Mouse (Mus musculus): ENCODE results near the gene Mprip.

DNA sequence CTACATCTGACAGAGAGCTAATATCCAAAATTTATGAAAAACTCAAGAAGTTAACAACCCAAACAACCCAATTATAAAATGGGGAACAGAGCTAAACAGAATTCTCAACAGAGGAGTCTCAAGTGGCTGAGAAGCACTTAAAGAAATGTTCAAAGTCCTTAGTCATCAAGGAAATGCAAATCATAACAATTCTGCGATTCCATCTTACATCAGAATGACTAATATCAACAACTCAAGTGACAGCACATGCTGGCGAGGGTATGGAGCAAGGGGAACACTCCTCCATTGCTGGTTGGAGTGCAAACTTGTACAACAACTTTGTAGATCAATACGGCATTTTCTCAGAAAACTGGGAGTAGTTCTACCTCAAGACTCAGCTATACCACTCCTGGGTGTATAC is 38.9 kb upstream of the Mprip start:
- TF ChIP-seq CTCF (IDR thresholded peaks at IDR 0.05; ENCODE audit: borderline replicate concordance, control insufficient read depth, extremely low read depth, insufficient read depth, low read length, poor library complexity), result no peak
- no peak for TF ChIP-seq POLR2A (IDR thresholded peaks at IDR 0.05; ENCODE audit: control insufficient read depth, extremely low read depth, insufficient read depth, low read length, poor library complexity)

Data from thymus, adult 2 months (tissue).